Mouse (Mus musculus): ENCODE measurements around the gene Slc17a4. TPM values are rescaled to one million over a fixed set of nuclear protein-coding genes. Genes with fewer than 3 reads are reported as not detected.

The Slc17a4 gene
- polyA plus RNA-seq, 1 experiment from 2014 or later: not detected

DNA sequence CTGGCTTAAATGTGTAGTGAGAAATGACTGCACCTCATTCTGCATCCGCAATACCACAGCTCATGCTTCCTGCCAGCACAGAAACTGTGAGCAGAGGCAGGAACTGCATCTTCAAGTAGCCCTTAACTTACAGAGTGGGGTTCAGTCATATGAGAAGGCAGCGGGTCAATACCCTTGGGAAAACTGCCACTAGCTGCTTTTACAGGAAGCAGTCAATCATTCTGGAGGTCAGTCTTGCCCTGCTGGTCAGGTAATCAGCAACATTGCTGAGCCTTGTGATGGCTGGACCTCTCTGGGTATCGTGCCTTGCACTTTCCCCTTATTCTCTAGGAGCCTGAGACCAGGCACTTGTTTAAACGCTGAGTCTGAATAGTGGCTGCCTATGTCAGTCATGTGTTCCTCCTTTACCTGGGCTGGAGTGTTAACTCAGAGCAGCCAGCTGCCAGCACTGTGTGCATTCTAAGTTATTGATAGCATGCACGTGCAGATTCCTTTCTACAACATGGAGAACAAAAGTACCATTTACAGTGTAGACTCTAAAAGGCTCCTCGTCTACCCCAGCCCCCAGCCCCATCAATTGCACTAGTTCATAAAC lies 25.7 kb downstream of the Slc17a4 start:
- Histone ChIP-seq H3K27me3 (no peaks in the 10 kb centered on the region), H3K4me1 (no peaks in the 10 kb centered on the region), H3K9me3 (no peaks in the 10 kb centered on the region), H3K9ac (no peak overlapping the region), H3K4me3 (no peak overlapping the region), H3K36me3 (no peaks in the 10 kb centered on the region), H3K27ac (no peak overlapping the region), H3K4me2 (no peak overlapping the region)
- ATAC-seq (ENCODE audit: borderline replicate concordance, extremely low read depth, low FRiP score, low TSS enrichment): no peak
- WGBS: 50% methylated on average over 6 of the region's 6 CpGs

DNA sequence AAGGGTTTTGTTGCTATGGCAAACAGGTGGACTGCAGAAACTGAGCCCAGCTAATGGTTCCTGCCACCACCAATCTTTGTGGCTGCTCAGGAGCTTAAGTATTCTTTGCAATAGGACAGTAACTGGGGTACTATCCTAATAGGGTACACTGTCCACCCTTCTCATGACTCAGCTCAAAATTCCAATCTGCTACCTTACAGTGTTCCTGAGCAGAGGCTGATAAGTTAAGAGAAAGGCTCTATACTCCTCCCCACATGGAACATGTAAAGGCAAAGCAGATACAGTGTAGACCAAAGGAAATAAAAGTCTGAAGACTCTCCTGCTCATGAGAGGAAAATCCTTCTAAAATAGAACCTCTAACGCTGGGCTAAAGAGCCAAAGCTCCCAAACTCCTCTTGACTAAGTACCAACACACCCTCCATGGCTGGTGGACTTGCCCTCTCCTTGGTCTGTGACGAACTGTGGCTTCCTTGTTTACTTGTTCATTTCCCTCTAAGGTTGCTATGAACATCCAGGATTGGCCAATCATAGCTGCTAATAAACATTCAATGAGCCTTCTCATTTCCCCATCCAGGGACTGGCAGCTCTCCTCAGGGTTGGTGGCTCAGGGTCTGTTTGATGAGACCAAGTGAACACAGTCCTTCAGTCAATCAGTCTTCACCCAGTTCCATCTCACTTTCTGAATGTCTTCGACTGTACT lies 27.6 kb downstream of the Slc17a4 start:
- ATAC-seq (ENCODE audit: borderline replicate concordance, extremely low read depth, low FRiP score, low TSS enrichment): no peak
- H3K4me3 ChIP-seq: no peak overlapping the region
- no peaks in the 10 kb centered on the region for H3K36me3 ChIP-seq
- no peak overlapping the region for H3K27ac ChIP-seq
- no peaks in the 10 kb centered on the region for H3K27me3 ChIP-seq
- no peak overlapping the region for H3K9ac ChIP-seq
- H3K9me3 ChIP-seq: no peaks in the 10 kb centered on the region
- H3K4me2 ChIP-seq: no peak overlapping the region
- WGBS: 60% methylated on average over 3 of the region's 3 CpGs
- no peaks in the 10 kb centered on the region for H3K4me1 ChIP-seq

DNA sequence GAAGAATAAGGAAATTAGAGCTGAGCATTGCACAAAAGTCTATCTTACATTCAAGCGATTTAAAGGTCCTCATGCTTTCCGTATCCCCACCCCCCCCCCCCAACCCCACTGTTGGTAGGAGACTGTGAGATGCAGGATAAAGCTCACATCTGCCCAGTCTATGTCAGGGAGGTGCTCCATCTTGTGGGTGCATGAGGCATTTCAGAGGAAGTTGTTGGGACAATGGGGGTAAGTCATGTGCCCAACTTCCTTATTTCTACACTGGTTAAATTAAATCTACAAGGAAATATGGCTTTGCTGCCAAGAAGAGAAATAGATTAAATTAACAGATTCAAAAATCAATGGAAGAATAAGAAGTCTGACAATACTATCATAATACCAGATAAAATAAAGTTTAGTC lies 29.3 kb downstream of the Slc17a4 start:
- WGBS: 30% methylated on average over 2 of the region's 2 CpGs
- H3K27me3 ChIP-seq: no peaks in the 10 kb centered on the region
- no peak for ATAC-seq (ENCODE audit: borderline replicate concordance, extremely low read depth, low FRiP score, low TSS enrichment)

DNA sequence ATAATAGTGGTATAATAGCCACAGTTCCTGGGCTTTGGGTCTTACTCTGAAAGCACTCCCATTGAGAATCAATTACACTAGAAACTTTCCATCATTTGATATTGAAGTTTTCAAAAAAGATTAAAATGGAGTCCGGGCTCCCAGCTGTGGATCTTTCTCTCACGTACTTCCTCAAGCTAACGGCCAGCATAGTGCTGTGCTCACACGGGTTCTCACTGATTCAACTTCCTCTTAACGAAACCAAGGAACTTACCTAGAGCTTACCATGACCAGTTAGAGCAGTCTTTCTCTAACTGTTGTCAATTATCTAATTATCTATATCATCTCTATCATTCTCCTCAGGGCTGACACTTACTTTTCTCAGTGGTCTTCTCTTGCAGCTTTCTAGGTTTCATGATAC lies 35.2 kb downstream of the Slc17a4 start:
- no peaks in the 10 kb centered on the region for H3K9me3 ChIP-seq
- H3K4me1 ChIP-seq: no peaks in the 10 kb centered on the region
- no peak overlapping the region for H3K4me2 ChIP-seq
- H3K27me3 ChIP-seq: no peaks in the 10 kb centered on the region
- no peak overlapping the region for H3K27ac ChIP-seq
- H3K4me3 ChIP-seq: no peak overlapping the region
- H3K9ac ChIP-seq: no peak overlapping the region
- no peaks in the 10 kb centered on the region for H3K36me3 ChIP-seq
- ATAC-seq (ENCODE audit: borderline replicate concordance, extremely low read depth, low FRiP score, low TSS enrichment): no peak
- 73% methylated on average over 5 of the region's 5 CpGs for WGBS

More for the DNA sequence above, 29.3 kb downstream of the Slc17a4 start:
- Histone ChIP-seq H3K4me1 (no peaks in the 10 kb centered on the region), H3K9me3 (no peaks in the 10 kb centered on the region), H3K9ac (no peak overlapping the region), H3K27ac (no peak overlapping the region), H3K4me3 (no peak overlapping the region), H3K36me3 (no peaks in the 10 kb centered on the region), H3K4me2 (no peak overlapping the region)

DNA sequence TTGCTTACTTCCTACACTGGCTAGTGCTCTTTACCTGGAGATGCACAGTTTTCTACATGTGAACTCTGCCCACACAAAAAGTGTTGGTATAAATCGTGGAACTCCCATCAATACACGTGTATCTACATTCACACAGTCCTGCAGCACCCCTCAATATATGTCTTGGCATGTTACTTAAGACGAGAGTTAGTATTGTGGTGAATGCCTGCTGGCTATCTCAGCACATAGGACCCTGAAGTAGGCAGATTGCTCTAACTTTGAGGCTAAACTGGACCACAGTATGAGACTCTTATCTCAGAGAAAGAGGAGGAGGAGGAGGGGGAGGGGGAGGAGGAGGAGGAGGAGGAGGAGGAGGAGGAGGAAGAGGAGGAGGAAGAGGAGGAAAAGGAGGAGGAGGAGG lies 35.7 kb downstream of the Slc17a4 start:
- no peak overlapping the region for H3K4me3 ChIP-seq
- WGBS: 76% methylated on average over 3 of the region's 3 CpGs
- H3K9ac ChIP-seq: no peak overlapping the region
- no peak overlapping the region for H3K4me2 ChIP-seq
- ATAC-seq (ENCODE audit: borderline replicate concordance, extremely low read depth, low FRiP score, low TSS enrichment): no peak
- H3K4me1 ChIP-seq: no peaks in the 10 kb centered on the region
- no peaks in the 10 kb centered on the region for H3K27me3 ChIP-seq
- H3K36me3 ChIP-seq: no peaks in the 10 kb centered on the region
- no peak overlapping the region for H3K27ac ChIP-seq
- H3K9me3 ChIP-seq: no peaks in the 10 kb centered on the region

DNA sequence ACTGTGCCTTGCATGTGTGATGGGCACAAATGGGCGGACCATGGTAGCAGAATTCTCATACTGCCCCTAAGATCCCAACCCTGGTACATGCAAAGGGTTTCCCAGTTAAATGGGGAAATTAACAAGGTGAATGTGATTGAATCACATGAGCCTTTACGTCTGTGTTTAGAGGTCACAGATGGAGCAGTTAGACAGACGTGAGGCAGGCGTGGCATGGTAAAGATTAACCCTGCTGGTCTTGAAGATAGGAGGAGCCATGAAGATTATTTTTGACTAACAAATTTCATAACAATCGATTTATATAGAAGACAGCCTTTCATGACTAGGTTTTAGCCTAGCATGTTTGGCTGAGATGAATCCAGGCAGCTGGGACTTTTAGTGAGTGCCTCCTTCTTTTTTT lies 41.7 kb downstream of the Slc17a4 start:
- no peak overlapping the region for H3K27ac ChIP-seq
- no peak overlapping the region for H3K9ac ChIP-seq
- no peak overlapping the region for H3K4me2 ChIP-seq
- no peak overlapping the region for H3K4me3 ChIP-seq
- no peaks in the 10 kb centered on the region for H3K27me3 ChIP-seq
- 48% methylated on average over 5 of the region's 5 CpGs for WGBS
- ATAC-seq (ENCODE audit: borderline replicate concordance, extremely low read depth, low FRiP score, low TSS enrichment): no peak
- no peaks in the 10 kb centered on the region for H3K36me3 ChIP-seq
- no peaks in the 10 kb centered on the region for H3K4me1 ChIP-seq
- no peaks in the 10 kb centered on the region for H3K9me3 ChIP-seq

DNA sequence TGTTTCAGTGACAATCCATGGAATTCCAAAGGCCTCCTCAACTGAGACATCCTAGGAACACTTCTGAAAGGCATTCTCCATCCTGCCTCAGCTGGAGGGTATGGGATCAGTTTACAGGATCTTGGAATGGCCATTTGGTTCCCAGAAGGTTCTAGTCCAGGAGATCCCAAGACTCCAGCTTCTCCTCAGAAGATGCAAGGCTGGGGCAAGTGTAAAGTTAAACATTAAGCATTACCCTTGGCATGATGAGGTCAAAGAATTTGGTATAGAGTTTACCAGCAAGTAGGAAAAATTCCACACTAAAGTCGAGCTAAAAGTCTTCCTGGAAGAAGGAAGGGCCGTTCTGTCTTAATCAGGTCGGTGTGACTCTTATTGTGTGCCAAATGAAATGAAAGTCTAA lies 44.8 kb downstream of the Slc17a4 start:
- H3K4me1 ChIP-seq: peaks cover 7% of the 10 kb centered on the region; the same call in 1 of the 2 replicates
- no peak overlapping the region for H3K4me2 ChIP-seq
- H3K4me3 ChIP-seq: no peak overlapping the region
- ATAC-seq (ENCODE audit: borderline replicate concordance, extremely low read depth, low FRiP score, low TSS enrichment): no peak
- no peaks in the 10 kb centered on the region for H3K27me3 ChIP-seq
- H3K27ac ChIP-seq: no peak overlapping the region
- H3K9me3 ChIP-seq: no peaks in the 10 kb centered on the region
- H3K36me3 ChIP-seq: no peaks in the 10 kb centered on the region
- no peak overlapping the region for H3K9ac ChIP-seq
- 51% methylated on average over 3 of the region's 3 CpGs for WGBS

DNA sequence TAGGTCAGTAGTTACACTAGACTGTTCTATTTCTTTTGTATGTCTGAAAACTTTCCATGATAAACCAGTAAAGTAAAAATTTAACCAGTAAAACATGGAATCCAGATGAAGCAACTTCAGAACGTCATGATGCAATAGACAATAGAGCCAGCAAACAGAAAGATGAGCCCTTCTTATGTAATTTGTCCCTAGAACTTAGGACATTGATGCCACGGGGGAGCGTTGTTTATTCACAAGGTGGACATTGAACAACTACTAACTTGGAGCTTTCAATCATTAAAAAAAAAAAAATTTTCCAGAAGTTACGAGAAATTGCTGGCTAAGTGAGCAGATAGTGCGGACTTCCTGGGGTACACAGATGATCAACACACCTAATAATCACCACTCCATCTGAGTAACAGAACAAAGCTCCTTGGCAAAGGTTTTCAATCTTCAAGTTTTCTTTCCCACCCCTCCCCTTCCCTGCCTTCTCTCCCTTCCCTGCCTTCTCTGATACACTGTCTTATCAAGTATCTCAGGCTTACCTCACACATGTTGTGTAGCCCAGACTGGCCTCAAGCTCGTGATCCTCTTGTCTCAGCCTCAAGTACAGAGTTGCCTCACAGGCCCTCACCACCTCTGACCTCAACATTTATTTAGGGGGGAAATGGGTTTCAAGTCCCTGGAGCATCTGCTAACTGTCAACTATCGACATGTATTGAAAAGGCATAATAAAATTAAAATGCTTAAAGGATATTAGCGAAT lies 45.8 kb downstream of the Slc17a4 start:
- WGBS: 78% methylated on average over 8 of the region's 8 CpGs

DNA sequence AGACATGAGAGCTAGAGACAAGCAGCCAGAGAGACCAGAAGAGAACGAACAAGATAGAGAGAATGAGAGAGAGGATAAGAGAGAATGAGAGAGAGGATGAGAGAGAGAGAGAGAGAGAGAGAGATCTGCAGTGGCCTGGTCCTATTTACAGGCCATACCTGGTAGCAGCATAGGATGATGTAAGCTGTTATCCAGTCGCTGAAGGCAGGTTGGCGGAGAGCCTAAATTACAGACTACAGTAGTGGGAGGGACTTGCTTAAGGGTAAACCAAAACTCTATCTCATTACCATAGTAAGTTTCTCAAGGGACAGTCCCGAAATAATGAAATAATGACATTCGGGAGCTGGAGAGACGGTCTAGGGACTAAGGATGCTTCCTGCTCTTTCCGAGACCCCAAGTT lies 47.4 kb downstream of the Slc17a4 start, which contains the start of gene Slc17a1:
Gene Slc17a1 (plus strand): TSS at position 346 of the 400 bp plus-strand sequence.
- H3K9me3 ChIP-seq: no peaks in the 10 kb centered on the region
- H3K36me3 ChIP-seq: no peaks in the 10 kb centered on the region
- no peak within 1 kb of the TSS for H3K4me2 ChIP-seq
- H3K4me1 ChIP-seq: peaks cover 7% of the 10 kb centered on the region; the same call in 1 of the 2 replicates
- no peak within 1 kb of the TSS for H3K27ac ChIP-seq
- WGBS: 79% methylated on average over 7 of the region's 7 CpGs
- H3K27me3 ChIP-seq: no peaks in the 10 kb centered on the region
- no peak within 1 kb of the TSS for H3K4me3 ChIP-seq
- H3K9ac ChIP-seq: no peak within 1 kb of the TSS
- no peak for ATAC-seq (ENCODE audit: borderline replicate concordance, extremely low read depth, low FRiP score, low TSS enrichment)

More for the DNA sequence above, 45.8 kb downstream of the Slc17a4 start:
- H3K4me2 ChIP-seq: no peak overlapping the region
- peaks cover 7% of the 10 kb centered on the region; the same call in 1 of the 2 replicates for H3K4me1 ChIP-seq
- no peaks in the 10 kb centered on the region for H3K9me3 ChIP-seq
- H3K36me3 ChIP-seq: no peaks in the 10 kb centered on the region
- no peak for ATAC-seq (ENCODE audit: borderline replicate concordance, extremely low read depth, low FRiP score, low TSS enrichment)
- H3K9ac ChIP-seq: no peak overlapping the region
- no peak overlapping the region for H3K4me3 ChIP-seq
- no peaks in the 10 kb centered on the region for H3K27me3 ChIP-seq
- H3K27ac ChIP-seq: no peak overlapping the region

DNA sequence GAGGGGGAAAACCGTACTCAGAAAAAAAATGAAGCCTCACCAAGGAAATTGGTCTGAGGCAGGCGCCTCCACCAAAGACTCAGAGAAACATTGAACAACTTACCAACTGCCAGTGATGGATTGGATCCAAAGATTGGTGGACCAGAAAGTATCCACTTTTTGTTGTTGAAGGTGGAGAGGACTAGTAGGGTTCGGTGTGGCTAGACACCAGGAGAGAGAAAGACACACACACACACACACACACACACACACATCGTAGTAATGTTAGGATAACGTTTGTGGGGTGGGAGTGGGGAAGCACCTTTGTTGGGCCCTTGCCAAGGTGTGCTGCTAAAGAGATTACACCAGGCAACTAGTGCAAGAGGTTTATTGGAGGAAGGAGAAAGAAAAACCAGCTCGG lies 47.8 kb downstream of the Slc17a4 start:
- H3K9ac ChIP-seq: no peak overlapping the region
- H3K4me2 ChIP-seq: no peak overlapping the region
- H3K27me3 ChIP-seq: no peaks in the 10 kb centered on the region
- H3K9me3 ChIP-seq: no peaks in the 10 kb centered on the region
- WGBS: 71% methylated on average over 6 of the region's 6 CpGs
- ATAC-seq (ENCODE audit: borderline replicate concordance, extremely low read depth, low FRiP score, low TSS enrichment): no peak
- H3K36me3 ChIP-seq: no peaks in the 10 kb centered on the region
- peaks cover 7% of the 10 kb centered on the region; the same call in 1 of the 2 replicates for H3K4me1 ChIP-seq
- H3K4me3 ChIP-seq: no peak overlapping the region
- H3K27ac ChIP-seq: no peak overlapping the region

DNA sequence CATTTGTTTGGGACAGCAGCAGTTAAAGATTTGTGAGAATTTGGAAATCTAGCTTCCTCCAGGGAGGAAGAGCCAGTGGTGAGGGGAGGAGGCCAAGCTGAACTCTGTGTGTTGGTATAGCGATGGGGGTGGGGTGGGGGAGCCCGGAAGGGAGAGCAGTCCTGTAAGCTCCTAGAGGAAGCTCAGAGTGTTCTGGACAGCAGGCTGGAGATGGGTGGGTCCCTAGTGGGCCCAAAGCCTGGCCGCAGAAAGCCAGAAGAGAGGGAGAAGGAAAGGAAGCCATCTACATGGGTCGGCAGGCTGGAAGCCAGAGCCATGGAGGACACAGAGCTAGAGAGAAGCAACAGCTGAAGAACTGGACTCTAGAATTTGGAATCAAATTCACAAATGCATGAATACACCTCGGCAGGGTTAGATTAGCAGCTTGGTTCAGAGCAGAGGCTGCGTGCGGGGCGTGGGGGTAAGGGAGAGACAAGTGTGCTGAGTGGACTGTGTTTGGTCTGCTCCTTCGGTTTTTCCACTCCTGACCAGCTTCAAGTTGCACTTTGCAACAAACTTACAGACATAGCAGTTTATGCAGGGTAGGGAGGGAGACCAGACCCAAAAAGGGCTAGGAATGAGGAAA lies 48.6 kb downstream of the Slc17a4 start:
- H3K27ac ChIP-seq: 0 out of 2 replicates have a peak overlapping the region, but pooled peaks have one; percentile 10

More for the DNA sequence above, 48.6 kb downstream of the Slc17a4 start:
- ATAC-seq (ENCODE audit: borderline replicate concordance, extremely low read depth, low FRiP score, low TSS enrichment): no peak
- H3K4me2 ChIP-seq: no peak overlapping the region
- H3K4me1 ChIP-seq: peaks cover 7% of the 10 kb centered on the region; the same call in 1 of the 2 replicates
- 52% methylated on average over 9 of the region's 9 CpGs for whole genome bisulfite sequencing
- no peak overlapping the region for H3K4me3 ChIP-seq
- no peak overlapping the region for H3K9ac ChIP-seq
- no peaks in the 10 kb centered on the region for H3K27me3 ChIP-seq
- no peaks in the 10 kb centered on the region for H3K9me3 ChIP-seq
- H3K36me3 ChIP-seq: no peaks in the 10 kb centered on the region

All from lung, embryonic 15.5 days (tissue).